Mouse (Mus musculus) limb, embryonic 14.5 days (tissue): ENCODE data around the gene Fmo5. TPM values are rescaled to one million over a fixed set of nuclear protein-coding genes. Genes with fewer than 3 reads are reported as not detected.

Experiments
- ATAC-seq: fragments of 200-750 bp; cut with Nextera tagmentation; 2 replicates; pipeline ENCODE4 v1.8.0; 2017; ENCODE audit warnings: low read depth, moderate number of reproducible peaks, moderate TSS enrichment; ENCODE audit not compliant: low FRiP score
- DNase-seq: peaks from one replicate; pipeline ENCODE4 v3.0.0-alpha.2; 2015; ENCODE audit warnings: low spot score
- H3K27ac ChIP-seq: fragments of 300-500 bp; sonication (generic); replicated peaks from 2 replicates; pipeline ENCODE4 v1.5.1; 2014; ENCODE audit warnings: low read depth, mild to moderate bottlenecking, low read length, moderate library complexity, mixed read lengths
- H3K27me3 ChIP-seq: fragments of 300-500 bp; sonication (generic); 2 replicates; pipeline ENCODE4 v1.6.1; 2014; ENCODE audit warnings: low read length, mixed read lengths; ENCODE audit not compliant: control insufficient read depth, insufficient read depth
- H3K36me3 ChIP-seq: fragments of 300-500 bp; sonication (generic); 2 replicates; pipeline ENCODE4 v1.6.1; 2014; ENCODE audit warnings: mild to moderate bottlenecking, low read length, moderate library complexity, mixed read lengths; ENCODE audit not compliant: control insufficient read depth, insufficient read depth
- H3K4me1 ChIP-seq: fragments of 300-500 bp; sonication (generic); 2 replicates; pipeline ENCODE4 v1.6.1; 2014; ENCODE audit warnings: antibody characterized with exemption, low read length, mixed read lengths; ENCODE audit not compliant: control insufficient read depth, insufficient read depth
- H3K4me2 ChIP-seq: fragments of 300-500 bp; sonication (generic); replicated peaks from 2 replicates; pipeline ENCODE4 v1.6.1; 2014; ENCODE audit warnings: low read depth, mild to moderate bottlenecking, low read length, moderate library complexity; ENCODE audit not compliant: severe bottlenecking
- H3K4me3 ChIP-seq: fragments of 300-500 bp; sonication (generic); replicated peaks from 2 replicates; pipeline ENCODE4 v1.5.1; 2014; ENCODE audit warnings: low read length
- H3K9ac ChIP-seq: fragments of 300-500 bp; sonication (generic); 2 replicates; pipeline ENCODE4 v1.6.1; 2014; ENCODE audit warnings: mild to moderate bottlenecking, low read depth, low read length, moderate library complexity; ENCODE audit not compliant: severe bottlenecking
- H3K9me3 ChIP-seq: fragments of 300-500 bp; sonication (generic); 2 replicates; pipeline ENCODE4 v1.6.1; 2016; ENCODE audit warnings: low read length; ENCODE audit not compliant: control insufficient read depth
- POLR2A ChIP-seq: fragments of 200-500 bp; IDR thresholded peaks from 2 replicates; pipeline ENCODE4 v1.8.0; 2012; ENCODE audit warnings: inconsistent platforms, mild to moderate bottlenecking, moderate library complexity, borderline replicate concordance; ENCODE audit not compliant: insufficient read depth, insufficient read length; ENCODE audit errors: extremely low read depth
- WGBS: fragments of 180-500 bp; shearing (Covaris S2); extraction: QIAGEN DNeasy Blood & Tissue Kit; methylation state at CpG from one replicate; pipeline ENCODE4 v1.1.7; 2014; 5-methylcytosine and 5-hydroxymethylcytosine counted together
- microRNA-seq: library from miRNA; unstranded; fragments of <30 nt; microRNA quantifications from one replicate; pipeline ENCODE4, GENCODE M21; 2016
- polyA plus RNA-seq, 2 experiments: library from polyadenylated mRNA; depleted of rRNA in 1 of 2; stranded (reverse) in 1 of 2; unstranded in 1 of 2; fragments of >200 nt; fragmentation: Nextera tagmentation in 1 of 2; extraction: Ambion mirVana in 1 of 2; gene quantifications; 2 replicates each; pipeline versions ENCODE4 v1.2.1 to v1.2.3; 2012 to 2014

Fmo5 gene
- polyA plus RNA-seq, 2 experiments, result 2.3 to 2.8 TPM

DNA sequence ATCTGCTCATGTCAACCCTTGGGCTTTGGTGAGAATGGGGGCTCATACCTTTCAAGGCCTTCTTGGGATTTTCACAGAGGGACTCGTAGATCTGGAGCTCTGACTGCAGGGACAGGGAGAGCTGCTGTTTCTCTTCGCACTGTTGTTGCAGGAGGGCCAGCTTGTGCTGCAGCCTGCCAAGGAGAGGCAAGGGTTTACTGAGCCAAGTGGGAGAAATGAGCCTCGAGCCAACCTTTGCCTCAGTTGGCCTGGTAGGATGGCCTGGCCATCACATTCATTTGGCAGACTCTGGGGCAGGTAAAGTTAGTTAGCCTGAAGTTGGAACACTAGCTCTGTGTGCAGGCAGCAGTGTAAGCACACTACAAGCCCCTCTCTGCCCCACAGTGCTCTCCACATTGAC, 70.5 kb downstream of the Fmo5 start:
- H3K27me3 ChIP-seq, result no peaks in the 10 kb centered on the region
- ATAC-seq (no peak), DNase-seq (no peak)
- no peaks in the 10 kb centered on the region for H3K36me3 ChIP-seq
- no peak for TF ChIP-seq POLR2A
- no peak overlapping the region for H3K4me3 ChIP-seq
- H3K4me2 ChIP-seq, result no peak overlapping the region
- H3K9me3 ChIP-seq, result no peaks in the 10 kb centered on the region
- WGBS, result 77% methylated on average over 3 of the region's 3 CpGs
- no peak overlapping the region for H3K27ac ChIP-seq
- H3K9ac ChIP-seq, result no peak overlapping the region
- no peaks in the 10 kb centered on the region for H3K4me1 ChIP-seq

DNA sequence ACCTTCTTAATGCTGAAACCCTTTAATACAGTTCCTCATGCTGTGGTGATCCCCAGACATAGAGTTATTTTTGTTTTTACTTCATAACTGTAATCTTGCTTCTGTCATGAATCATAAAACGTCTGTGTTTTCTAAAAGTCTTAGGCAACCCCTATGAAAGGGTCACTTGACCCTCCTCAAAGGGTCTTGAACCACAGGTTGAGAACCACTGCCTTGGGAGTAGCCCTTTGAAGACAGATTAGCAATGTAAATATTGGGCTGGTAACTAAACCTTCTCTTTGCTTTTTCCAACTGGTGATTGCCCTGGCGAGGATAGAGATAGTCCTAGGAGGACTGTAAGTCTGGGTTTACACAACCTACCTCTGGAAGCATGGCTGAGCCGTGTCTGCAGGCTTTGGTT, 72.6 kb downstream of the Fmo5 start:
- H3K4me2 ChIP-seq, result no peak overlapping the region
- H3K9me3 ChIP-seq, result no peaks in the 10 kb centered on the region
- no peaks in the 10 kb centered on the region for H3K36me3 ChIP-seq
- ATAC-seq, result no peak
- no peaks in the 10 kb centered on the region for H3K4me1 ChIP-seq
- no peak overlapping the region for H3K9ac ChIP-seq
- 50% methylated on average over 3 of the region's 3 CpGs for WGBS
- H3K27me3 ChIP-seq, result no peaks in the 10 kb centered on the region
- H3K4me3 ChIP-seq, result no peak overlapping the region
- no peak for TF ChIP-seq POLR2A
- DNase-seq, result no peak
- no peak overlapping the region for H3K27ac ChIP-seq

- no peaks in the 10 kb centered on the region for H3K27me3 ChIP-seq
- no peak for TF ChIP-seq POLR2A
- no peak for DNase-seq
Observed at GRCm38 (mm10) chr3:97702448-97703080, 74.0 kb downstream of the Fmo5 start.

More at GRCm38 (mm10) chr3:97702448-97703080, 74.0 kb downstream of the Fmo5 start:
- WGBS, result 88% methylated on average over 11 of the region's 11 CpGs
- Histone ChIP-seq H3K9me3 (no peaks in the 10 kb centered on the region), H3K4me2 (no peak overlapping the region), H3K4me1 (no peaks in the 10 kb centered on the region), H3K4me3 (no peak overlapping the region), H3K9ac (no peak overlapping the region), H3K36me3 (no peaks in the 10 kb centered on the region), H3K27ac (no peak overlapping the region)
- no peak for ATAC-seq

Small RNA genes within 50 kb of the gene (microRNA-seq; reads per million reads assigned to microRNA genes)
- gene Mir7225, result not detected

Other genes starting within 250 kb of the Fmo5 start
- not detected in 2 replicates for gene Olfr1402, start 206.8 kb upstream of the Fmo5 start, polyA plus RNA-seq (2012; rRNA removed)
- gene Olfr1402, start 206.8 kb upstream of the Fmo5 start, polyA plus RNA-seq (2014; fragmentation: Nextera tagmentation; extraction: Ambion mirVana), result not detected in 2 replicates
- gene Chd1l, start 18.6 kb upstream of the Fmo5 start, polyA plus RNA-seq (2012; rRNA removed), result 11.1 and 13.5 TPM in 2 replicates
- 12.8 and 14.0 TPM in 2 replicates for gene Chd1l, start 18.6 kb upstream of the Fmo5 start, polyA plus RNA-seq (2014; fragmentation: Nextera tagmentation; extraction: Ambion mirVana)
- 15.4 and 15.6 TPM in 2 replicates for gene Prkab2, start 29.4 kb downstream of the Fmo5 start, polyA plus RNA-seq (2012; rRNA removed)
- gene Prkab2, start 29.4 kb downstream of the Fmo5 start, polyA plus RNA-seq (2014; fragmentation: Nextera tagmentation; extraction: Ambion mirVana), result 7.2 and 7.6 TPM in 2 replicates
- not detected in 2 replicates for gene Gm17651, start 45.9 kb downstream of the Fmo5 start, polyA plus RNA-seq (2012; rRNA removed)
- not detected in 2 replicates for gene Gm17651, start 45.9 kb downstream of the Fmo5 start, polyA plus RNA-seq (2014; fragmentation: Nextera tagmentation; extraction: Ambion mirVana)